Mouse (Mus musculus): ENCODE data around the gene Swap70. TPM values are rescaled to one million over a fixed set of nuclear protein-coding genes. Genes with fewer than 3 reads are reported as not detected.

The Swap70 gene
- total and polyA plus RNA-seq, 3 experiments = 296 to 398 (median 370) TPM

DNA sequence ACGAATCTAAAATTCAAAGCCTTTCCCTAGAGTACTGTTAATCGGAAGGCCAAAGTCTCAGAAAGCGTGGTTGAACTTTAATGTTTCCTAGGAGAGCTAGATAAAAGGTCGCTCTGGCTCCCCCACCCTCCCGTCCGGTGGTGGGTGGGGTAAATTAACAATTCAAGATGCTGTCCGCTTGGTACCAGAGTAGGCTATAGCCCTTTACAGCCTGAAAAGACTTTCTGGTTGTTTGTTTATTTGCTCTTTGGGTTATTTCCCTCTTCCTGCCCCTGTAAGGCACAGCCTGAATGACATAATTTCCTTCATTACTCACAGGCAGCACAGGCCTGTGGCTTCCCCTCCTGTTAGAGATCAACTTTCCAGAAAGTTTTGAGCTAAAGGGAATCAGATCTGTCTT, 31.6 kb upstream of the Swap70 start:
- peaks cover 15 to 71% of the 10 kb centered on the region in 2 experiments for H3K4me1 ChIP-seq (ENCODE audit: control insufficient read depth in 1 of 2, insufficient read depth in 2 of 2)
- TF ChIP-seq BHLHE40 (IDR thresholded peaks at IDR 0.05; ENCODE audit: low read depth, low read length) = 0 out of 2 replicates have a peak, but pooled peaks have one; percentile 9
- TF ChIP-seq UBTF (IDR thresholded peaks at IDR 0.05; ENCODE audit: low read depth, low read length) = no peak
- TF ChIP-seq MEF2A (IDR thresholded peaks at IDR 0.05; ENCODE audit: borderline replicate concordance, low read depth, low read length) = 0 out of 2 replicates have a peak, but pooled peaks have one; percentile 21
- TF ChIP-seq MAZ (IDR thresholded peaks at IDR 0.05; ENCODE audit: low read depth, low read length) = no peak
- TF ChIP-seq PAX5 (IDR thresholded peaks at IDR 0.05; ENCODE audit: low read length) = no peak
- no peak for TF ChIP-seq MYC (IDR thresholded peaks at IDR 0.05; ENCODE audit: low read depth, low read length)
- TF ChIP-seq RCOR1 (conservative IDR thresholded peaks at IDR 0.05; ENCODE audit: low read depth, low read length) = no peak
- no peak; the same call in 1 of the 2 replicates for TF ChIP-seq ETS1 (conservative IDR thresholded peaks at IDR 0.05; ENCODE audit: low read depth, low read length)
- no peak for TF ChIP-seq TCF12 (IDR thresholded peaks at IDR 0.05; ENCODE audit: low read depth, low read length)
- H3K27ac ChIP-seq (ENCODE audit: insufficient read depth, low read depth) = peak overlapping the region; percentile 44; the same call in 1 of the 2 replicates
- no peak overlapping the region for H3K4me2 ChIP-seq (ENCODE audit: insufficient read depth, low read depth, poor library complexity, severe bottlenecking)
- H3K4me3 ChIP-seq (replicated peaks in 1 of 3; ENCODE audit: low read depth in 2 of 3, low read length in 2 of 3, poor library complexity in 1 of 3) = no peak overlapping the region
- no peaks in the 10 kb centered on the region for H3K9me3 ChIP-seq (replicated peaks; ENCODE audit: low read length)
- H3K27me3 ChIP-seq (replicated peaks) = no peaks in the 10 kb centered on the region
- no peaks in the 10 kb centered on the region for H3K36me3 ChIP-seq (replicated peaks in 1 of 2; ENCODE audit: control insufficient read depth in 1 of 2, insufficient read depth in 1 of 2, low read length in 1 of 2)
- no peak overlapping the region for H3K9ac ChIP-seq (ENCODE audit: insufficient read depth, low read depth)
- dilution Hi-C loops (cut with MboI; ENCODE audit: extremely low pct_ligation_motif_present, extremely low pct_unique_long_range_greater_than_20kb, low sequenced_read_pairs) (no loop called here), in situ Hi-C loops (cut with MboI; ENCODE audit: low pct_ligation_motif_present, low pct_unique_long_range_greater_than_20kb, low sequenced_read_pairs) (no loop called here)
- no peaks in the 10 kb centered on the region for H3K79me2 ChIP-seq (replicated peaks; ENCODE audit: control insufficient read depth, extremely low read depth, insufficient read depth, poor library complexity, severe bottlenecking)
- DNase-seq (ENCODE audit: extremely low read depth) = no peak

DNA sequence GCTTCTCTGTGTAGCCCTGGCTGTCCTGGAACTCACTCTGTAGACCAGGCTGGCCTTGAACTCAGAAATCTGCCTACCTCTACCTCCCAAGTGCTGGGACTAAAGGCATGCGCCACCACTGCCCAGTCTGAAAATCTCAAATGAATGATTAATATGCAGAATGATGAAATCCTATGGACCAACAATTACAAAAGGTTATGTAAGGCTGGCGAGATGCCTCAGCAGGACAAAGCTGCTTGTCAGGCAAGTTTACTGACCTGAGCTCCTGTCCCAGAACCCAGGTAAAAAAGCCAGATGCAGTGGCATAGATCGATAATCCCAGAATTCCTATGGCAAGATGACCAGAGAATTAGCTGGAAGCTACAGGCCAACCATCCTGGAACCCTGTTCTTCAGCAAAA, 28.3 kb upstream of the Swap70 start:
- no peak overlapping the region for H3K9ac ChIP-seq (ENCODE audit: insufficient read depth, low read depth)
- no peak overlapping the region for H3K4me2 ChIP-seq (ENCODE audit: insufficient read depth, low read depth, poor library complexity, severe bottlenecking)
- H3K36me3 ChIP-seq (replicated peaks in 1 of 2; ENCODE audit: control insufficient read depth in 1 of 2, insufficient read depth in 1 of 2, low read length in 1 of 2) = no peaks in the 10 kb centered on the region
- dilution Hi-C loops (cut with MboI; ENCODE audit: extremely low pct_ligation_motif_present, extremely low pct_unique_long_range_greater_than_20kb, low sequenced_read_pairs) = no loop called here
- H3K4me3 ChIP-seq (replicated peaks in 1 of 3; ENCODE audit: low read depth in 2 of 3, low read length in 2 of 3, poor library complexity in 1 of 3) = no peak overlapping the region
- DNase-seq (ENCODE audit: extremely low read depth) = no peak
- in situ Hi-C loops (cut with MboI; ENCODE audit: low pct_ligation_motif_present, low pct_unique_long_range_greater_than_20kb, low sequenced_read_pairs) = no loop called here
- TF ChIP-seq SMC3 (IDR thresholded peaks at IDR 0.05; ENCODE audit: low read depth, low read length) (no peak), RCOR1 (conservative IDR thresholded peaks at IDR 0.05; ENCODE audit: low read depth, low read length) (no peak)
- H3K27me3 ChIP-seq (replicated peaks) = no peaks in the 10 kb centered on the region
- H3K27ac ChIP-seq (ENCODE audit: insufficient read depth, low read depth) = no peak overlapping the region
- no peaks in the 10 kb centered on the region for H3K79me2 ChIP-seq (replicated peaks; ENCODE audit: control insufficient read depth, extremely low read depth, insufficient read depth, poor library complexity, severe bottlenecking)
- peaks cover 20 to 52% of the 10 kb centered on the region in 2 experiments for H3K4me1 ChIP-seq (ENCODE audit: control insufficient read depth in 1 of 2, insufficient read depth in 2 of 2)
- no peaks in the 10 kb centered on the region for H3K9me3 ChIP-seq (replicated peaks; ENCODE audit: low read length)

DNA sequence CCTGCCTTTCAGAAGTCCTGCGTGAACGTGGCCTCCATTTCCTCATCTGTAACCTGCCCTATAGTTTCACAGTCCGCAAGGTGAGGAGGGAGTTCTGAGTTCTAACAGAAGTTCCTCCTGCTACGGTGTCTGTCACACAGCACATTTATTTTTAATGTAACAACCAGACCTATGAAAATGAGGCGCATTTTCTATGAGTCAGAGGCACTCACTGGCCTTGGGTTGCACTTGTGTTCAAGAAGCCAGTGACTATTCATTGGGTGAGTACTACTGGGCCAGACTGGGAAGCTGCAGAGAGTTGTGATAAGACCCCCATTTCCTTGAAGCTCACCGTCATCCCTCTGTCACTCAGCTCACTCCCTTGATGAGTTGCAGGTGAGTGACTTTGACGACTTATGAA, 24.3 kb upstream of the Swap70 start:
- in situ Hi-C loops (cut with MboI; ENCODE audit: low pct_ligation_motif_present, low pct_unique_long_range_greater_than_20kb, low sequenced_read_pairs) = no loop called here
- no peak overlapping the region for H3K4me3 ChIP-seq (replicated peaks in 1 of 3; ENCODE audit: low read depth in 2 of 3, low read length in 2 of 3, poor library complexity in 1 of 3)
- H3K36me3 ChIP-seq (replicated peaks in 1 of 2; ENCODE audit: control insufficient read depth in 1 of 2, insufficient read depth in 1 of 2, low read length in 1 of 2) = no peaks in the 10 kb centered on the region
- dilution Hi-C loops (cut with MboI; ENCODE audit: extremely low pct_ligation_motif_present, extremely low pct_unique_long_range_greater_than_20kb, low sequenced_read_pairs) = no loop called here
- H3K9ac ChIP-seq (ENCODE audit: insufficient read depth, low read depth) = no peak overlapping the region
- TF ChIP-seq BHLHE40 (IDR thresholded peaks at IDR 0.05; ENCODE audit: low read depth, low read length) = no peak
- no peak for TF ChIP-seq CHD2 (IDR thresholded peaks at IDR 0.05; ENCODE audit: low read length)
- no peak for TF ChIP-seq HCFC1 (IDR thresholded peaks at IDR 0.05; ENCODE audit: low read depth, low read length)
- no peak overlapping the region for H3K4me2 ChIP-seq (ENCODE audit: insufficient read depth, low read depth, poor library complexity, severe bottlenecking)
- DNase-seq (ENCODE audit: extremely low read depth) = no peak
- peaks cover 11 to 37% of the 10 kb centered on the region in 2 experiments for H3K4me1 ChIP-seq (ENCODE audit: control insufficient read depth in 1 of 2, insufficient read depth in 2 of 2)
- no peaks in the 10 kb centered on the region for H3K79me2 ChIP-seq (replicated peaks; ENCODE audit: control insufficient read depth, extremely low read depth, insufficient read depth, poor library complexity, severe bottlenecking)
- no peaks in the 10 kb centered on the region for H3K9me3 ChIP-seq (replicated peaks; ENCODE audit: low read length)
- H3K27me3 ChIP-seq (replicated peaks) = no peaks in the 10 kb centered on the region
- no peak overlapping the region for H3K27ac ChIP-seq (ENCODE audit: insufficient read depth, low read depth)

All from CH12.LX (cell line).